Mouse (Mus musculus): ENCODE data around the gene Morf4l2.
"Not testable (repeated sequence)": the region's sequence is repeated elsewhere in the genome, so short reads cannot be mapped to it uniquely, and the experiment has no call there.

Gene Morf4l2

GRCm38 (mm10) chrX:136743459-136743858 is at the start of gene Morf4l2:
Gene Morf4l2 (minus strand): TSS chrX:136743690.
- DNase-seq (ENCODE audit: low spot score in 2 of 2), result no peak

DNA sequence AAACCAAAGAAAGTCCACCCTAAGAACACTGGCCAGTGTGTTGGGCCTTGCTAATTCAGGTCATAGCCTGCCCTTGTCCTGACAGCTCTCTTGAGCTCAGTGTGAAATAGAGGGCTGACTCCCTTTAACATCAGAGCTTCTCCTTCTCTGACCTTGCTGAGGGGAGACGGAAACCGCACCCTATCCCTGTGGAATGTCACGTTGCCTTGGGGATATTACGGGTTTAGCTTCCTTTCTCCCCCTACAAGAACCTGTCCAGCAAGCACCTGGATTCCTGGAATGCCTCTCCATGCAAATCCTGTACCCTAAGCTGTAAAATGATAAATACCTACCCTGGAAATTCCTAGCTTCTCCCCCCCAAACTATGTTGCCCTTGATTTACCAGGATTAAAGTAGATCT is 46.0 kb upstream of the Morf4l2 start:
- DNase-seq (ENCODE audit: low spot score in 2 of 2), result no peak

DNA sequence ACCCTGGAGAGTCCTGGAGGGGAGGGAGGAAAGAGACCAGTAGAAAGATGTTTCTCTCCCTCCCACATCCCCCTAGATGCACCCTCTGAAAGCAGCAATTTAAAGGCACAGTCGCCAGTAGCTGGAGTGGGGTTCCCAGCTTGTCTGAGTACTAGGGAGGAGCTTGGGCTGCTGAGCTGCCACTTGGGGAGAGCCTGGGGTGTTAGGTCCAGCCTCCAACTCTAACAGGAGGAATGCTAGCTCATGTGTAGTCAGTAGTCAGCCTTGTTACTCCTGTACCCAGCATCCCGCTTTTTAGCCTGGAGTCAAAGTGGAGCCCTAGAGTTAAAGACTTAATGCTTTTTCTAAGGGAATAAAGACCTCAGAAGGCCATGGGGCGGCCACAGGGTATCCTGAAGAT is 36.6 kb upstream of the Morf4l2 start, which contains the start of gene Glra4:
Gene Glra4 (minus strand): TSS at position 101 of the 400 bp plus-strand sequence.
- DNase-seq (ENCODE audit: low spot score in 2 of 2), result no peak

DNA sequence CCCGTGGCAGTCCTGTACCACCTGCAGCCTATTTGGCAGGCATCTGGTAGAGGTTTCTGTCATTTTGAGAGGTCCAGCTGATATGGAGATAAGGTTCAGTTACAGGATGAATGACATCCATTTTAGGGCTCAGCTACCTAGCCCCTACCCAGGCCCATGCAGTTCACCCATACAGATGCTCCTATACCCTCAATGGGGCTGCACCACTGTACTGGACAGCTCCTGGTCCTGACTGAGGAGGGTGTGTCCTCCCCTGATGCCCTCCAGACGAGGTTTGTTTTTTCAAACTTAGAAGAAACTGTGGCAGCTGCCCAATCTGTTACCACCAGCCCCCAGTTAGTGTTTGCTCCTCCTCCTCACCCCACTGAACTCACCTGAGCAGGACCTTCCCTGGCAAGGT is 35.8 kb upstream of the Morf4l2 start:
- DNase-seq (ENCODE audit: low spot score in 2 of 2), result no peak

- DNase-seq (ENCODE audit: low spot score in 2 of 2), result no peak
These were observed 34.6 kb upstream of the Morf4l2 start for GRCm38 (mm10) chrX:136778046-136778445.

- DNase-seq (ENCODE audit: low spot score in 2 of 2), result no peak
These were observed 29.5 kb upstream of the Morf4l2 start for GRCm38 (mm10) chrX:136773035-136773434.

DNA sequence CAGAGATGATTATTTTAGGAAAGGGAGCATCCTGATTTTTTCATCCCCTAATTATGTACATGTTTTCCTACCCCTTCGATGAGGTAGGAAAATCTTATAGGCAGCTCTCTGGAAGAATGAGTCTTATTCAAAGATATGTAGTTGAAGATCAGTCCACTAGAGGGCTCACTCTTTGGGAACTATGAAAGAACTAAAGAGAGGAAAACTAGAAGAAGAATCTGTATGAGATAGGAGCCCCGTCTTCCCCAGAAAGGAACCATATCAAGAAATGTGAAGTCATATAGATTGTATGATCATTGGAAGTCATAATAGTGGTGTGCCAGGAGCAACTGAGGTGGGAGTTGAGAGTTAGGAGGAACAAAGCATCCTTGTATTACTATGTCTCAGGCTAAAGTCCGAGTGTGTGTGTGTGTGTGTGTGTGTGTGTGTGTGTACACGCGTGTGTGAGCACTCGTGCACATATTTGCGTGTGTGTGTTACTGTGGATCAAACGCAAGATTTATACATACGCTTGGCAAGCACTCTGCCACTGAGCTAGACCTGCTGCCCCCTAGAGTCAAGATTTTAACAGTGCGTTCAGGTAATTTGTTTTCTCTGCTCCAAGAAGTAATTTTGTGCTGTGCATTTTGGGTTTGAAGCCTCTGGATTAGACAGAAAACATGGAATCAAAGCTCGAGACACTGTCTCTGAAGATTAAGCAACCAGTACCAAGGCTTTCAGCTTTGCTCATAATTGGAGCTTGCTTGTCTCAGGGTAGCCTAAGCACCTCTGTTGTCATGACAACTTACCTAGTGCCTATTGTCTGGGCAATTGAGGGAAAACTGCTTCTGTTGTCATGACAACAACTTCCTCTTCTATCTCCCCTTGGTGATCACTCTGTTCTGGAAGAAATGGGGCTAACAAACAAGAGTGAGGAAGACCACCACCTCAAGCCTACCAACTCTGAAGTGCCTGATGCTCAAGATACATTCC is 17.9 kb upstream of the Morf4l2 start:
- peak in 1 of 2 experiments; percentile 8 for DNase-seq (ENCODE audit: low spot score in 2 of 2)

DNA sequence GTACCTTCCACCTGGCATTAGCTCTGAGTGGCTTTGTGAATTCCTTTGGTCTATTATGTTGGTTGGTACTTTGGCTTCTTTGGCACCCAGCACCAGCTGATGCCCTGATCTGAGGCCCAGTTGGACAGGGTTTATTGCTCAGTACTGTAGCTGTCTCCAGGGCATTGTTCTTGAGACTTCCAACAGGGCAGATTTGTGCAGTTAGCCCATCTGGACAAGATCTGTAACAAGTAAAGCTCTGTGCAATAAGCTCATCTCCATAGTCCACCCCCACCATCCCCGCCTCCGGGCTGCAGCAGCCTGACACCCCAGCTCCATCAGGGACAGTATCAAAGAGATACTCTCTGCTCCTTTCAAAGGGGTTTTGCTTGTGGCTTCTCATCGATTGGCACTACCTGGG is 12.0 kb upstream of the Morf4l2 start:
- peak in 1 of 2 experiments; percentile 9 for DNase-seq (ENCODE audit: low spot score in 2 of 2)

DNA sequence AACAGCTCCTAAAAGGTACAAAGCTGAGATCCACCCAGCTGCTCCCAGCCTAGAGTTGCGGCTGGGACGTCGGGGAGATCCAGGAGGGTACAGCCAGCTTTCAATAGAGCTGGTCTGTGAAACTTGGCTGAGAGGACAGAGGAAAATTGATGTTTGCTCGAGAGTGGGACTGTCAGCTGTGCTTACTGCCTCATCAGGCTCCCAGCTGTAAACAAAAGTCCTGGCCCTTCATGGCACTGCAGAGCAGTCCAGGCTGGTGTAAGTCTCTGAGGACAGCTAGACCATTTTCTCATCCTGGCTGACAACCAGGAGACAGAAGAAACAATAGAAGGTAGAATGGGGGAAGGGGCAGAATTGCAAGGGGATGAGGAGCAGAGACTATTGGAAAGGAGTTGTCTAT is 5.8 kb upstream of the Morf4l2 start:
- no peak for DNase-seq (ENCODE audit: low spot score in 2 of 2)

DNA sequence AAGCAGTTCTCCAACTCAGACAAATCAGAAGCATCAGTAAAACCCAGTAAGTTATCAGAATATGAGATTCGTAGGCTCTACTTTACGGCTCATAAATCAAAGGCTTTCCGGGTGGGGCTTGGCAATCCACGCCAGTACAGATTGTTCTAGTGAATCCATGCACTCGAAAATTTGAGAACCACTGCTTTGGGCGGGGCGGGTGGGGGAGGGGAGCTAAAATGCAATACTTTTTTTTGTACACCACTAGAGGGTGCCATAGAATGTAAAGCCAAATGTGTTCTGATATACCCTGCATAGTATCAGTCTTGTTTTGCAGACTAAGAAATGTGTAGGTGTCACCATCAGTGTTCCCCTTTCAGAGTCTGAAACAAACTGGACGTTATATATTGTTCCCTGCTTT is 1.2 kb upstream of the Morf4l2 start:
- DNase-seq (ENCODE audit: low spot score in 2 of 2), result no peak

DNA sequence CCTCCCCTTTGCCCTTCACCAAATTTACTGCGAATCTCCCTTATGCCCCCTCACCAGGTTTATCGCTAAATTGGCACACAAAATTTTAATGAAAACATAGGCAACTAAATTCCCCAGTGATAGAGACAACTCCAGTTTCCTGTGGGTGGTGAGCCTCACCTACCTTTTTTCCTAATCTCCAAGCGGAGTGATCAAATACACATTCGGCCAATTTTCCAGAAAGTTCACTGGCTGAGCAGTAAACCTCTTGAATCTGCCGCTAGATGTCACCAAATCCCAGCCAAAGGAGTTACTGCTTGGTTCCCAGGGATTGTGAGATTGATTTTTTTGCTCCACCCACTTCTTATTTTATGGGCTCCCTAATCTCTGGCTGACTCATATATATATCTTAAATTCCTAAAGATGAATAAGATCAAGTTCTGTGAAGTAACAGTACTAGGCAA is 808 bp downstream of the Morf4l2 start:
- DNase-seq (ENCODE audit: low spot score in 2 of 2), result peak; percentile 46 to 62

GRCm38 (mm10) chrX:136742241-136742640 is 1.2 kb downstream of the Morf4l2 start:
- no peak for DNase-seq (ENCODE audit: low spot score in 2 of 2)

DNA sequence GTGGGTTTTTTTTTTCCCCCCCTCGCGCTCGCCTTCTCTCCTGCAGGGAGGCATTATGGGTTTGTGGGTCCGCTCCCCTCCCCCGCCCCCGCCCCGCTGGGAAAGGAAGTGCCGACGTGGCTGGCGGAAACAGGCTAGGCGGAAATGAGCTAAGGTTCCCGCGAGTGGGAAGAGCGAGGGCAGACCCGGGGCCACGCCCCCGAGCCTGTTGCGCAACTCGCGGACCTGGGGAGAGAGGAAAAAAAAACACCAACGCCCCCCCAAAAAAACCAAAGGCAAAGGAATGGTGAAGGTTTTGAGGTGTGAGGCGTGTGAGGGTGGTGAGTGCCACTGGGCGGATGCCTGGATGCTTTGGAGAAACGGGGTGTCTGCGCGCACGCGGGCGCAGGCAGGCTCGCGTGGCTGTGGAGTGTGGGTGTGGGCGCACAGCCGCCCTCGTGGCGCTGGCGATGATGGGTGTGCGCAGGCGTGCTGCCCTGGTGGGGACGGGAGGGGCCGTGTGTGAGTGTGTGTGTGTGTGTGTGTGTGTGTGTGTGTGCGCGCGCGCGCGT is 1.8 kb downstream of the Morf4l2 start:
- DNase-seq (ENCODE audit: low spot score in 2 of 2), result peak; percentile 68 to 72

DNA sequence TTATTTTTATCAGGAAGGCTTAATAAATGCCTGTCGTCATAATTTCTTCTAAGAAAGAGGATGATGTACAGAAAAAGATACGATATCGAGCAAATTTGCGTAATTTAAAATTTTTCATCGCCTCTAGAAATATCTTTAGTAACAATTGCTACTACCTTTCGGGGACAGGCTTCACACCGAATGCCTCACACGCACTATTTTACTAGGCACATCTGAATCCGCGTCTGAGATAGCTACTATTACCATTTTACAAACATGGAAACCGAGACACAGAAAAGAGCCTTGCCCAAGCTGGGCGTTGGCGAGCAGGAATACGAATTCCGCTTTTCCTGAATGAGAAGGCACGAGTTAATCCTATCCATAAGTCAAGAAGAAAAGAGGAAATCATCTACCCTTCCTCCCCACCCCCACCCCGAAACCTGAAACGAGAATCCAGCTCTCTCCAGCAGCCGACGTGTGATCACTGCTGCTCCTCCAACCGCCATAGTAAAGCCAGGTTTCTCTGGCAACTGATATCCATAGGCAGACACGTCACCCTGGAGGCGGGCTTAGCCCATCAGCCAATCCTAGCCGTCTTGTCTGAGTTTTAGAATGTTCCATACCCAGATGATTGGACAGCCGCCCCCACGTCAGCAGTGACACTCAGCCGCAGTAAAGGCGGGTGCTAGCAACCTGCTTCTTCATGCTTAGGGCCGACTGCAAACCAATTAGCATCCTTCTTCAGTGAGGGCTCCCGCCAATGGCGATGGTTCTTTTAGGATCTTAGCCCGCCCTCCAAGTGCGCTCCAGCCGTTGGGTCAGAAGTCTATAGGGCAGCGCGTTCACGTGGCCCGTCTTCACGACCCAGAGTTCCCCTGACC is 2.5 kb downstream of the Morf4l2 start:
- DNase-seq (ENCODE audit: low spot score in 2 of 2), result peak; percentile 89 to 94

DNA sequence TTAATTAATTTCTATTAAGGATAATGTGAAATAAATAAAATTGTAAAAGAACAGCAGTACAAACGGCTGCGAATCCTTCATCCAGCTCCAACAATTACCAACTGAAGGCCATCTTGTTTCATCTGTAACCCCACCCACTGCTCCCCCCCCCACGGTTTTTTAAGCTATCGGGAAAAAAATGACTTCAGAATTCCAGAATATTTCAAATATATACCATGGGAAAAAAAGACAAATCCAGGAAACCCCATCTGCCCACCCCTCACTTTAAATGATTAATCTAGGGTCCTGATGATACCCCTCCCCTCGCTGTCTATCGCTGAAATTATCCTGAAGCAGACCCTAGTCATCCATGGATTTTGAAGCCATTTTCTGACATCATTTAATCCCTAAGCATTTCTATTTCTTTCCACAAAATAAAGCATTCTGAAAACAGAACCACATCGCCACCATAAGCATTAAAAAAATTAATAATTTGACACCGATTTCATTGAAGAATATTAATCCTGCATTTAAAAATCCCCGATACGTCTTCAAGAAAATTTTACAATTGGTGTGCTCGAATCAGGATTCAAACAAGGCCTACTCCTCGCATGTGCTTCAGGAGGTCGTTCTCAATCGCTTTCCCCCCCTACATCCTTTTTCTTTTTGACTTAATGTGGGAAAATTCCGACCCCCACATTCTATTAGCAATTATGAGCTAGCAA is 3.3 kb downstream of the Morf4l2 start:
- DNase-seq (ENCODE audit: low spot score in 2 of 2), result no peak

DNA sequence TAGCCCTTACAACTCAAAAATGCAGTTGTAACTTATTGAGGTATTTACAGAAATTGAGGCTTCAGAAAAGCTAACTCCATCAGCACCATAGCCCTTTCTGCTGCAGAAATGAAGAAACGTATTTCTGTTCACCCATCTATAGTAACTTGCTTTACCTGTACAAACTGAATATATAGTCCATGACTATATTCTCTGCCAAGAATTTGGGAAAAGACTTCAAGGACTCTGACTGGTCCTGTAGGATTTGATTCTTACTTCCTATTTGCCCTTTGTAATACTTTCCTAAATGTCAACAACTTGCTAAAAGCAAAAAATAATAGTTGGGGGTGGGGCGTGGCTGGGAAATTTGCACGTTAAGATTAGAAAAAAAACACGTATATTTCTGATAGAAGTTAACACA is 11.5 kb downstream of the Morf4l2 start:
- DNase-seq (ENCODE audit: low spot score in 2 of 2), result no peak

DNA sequence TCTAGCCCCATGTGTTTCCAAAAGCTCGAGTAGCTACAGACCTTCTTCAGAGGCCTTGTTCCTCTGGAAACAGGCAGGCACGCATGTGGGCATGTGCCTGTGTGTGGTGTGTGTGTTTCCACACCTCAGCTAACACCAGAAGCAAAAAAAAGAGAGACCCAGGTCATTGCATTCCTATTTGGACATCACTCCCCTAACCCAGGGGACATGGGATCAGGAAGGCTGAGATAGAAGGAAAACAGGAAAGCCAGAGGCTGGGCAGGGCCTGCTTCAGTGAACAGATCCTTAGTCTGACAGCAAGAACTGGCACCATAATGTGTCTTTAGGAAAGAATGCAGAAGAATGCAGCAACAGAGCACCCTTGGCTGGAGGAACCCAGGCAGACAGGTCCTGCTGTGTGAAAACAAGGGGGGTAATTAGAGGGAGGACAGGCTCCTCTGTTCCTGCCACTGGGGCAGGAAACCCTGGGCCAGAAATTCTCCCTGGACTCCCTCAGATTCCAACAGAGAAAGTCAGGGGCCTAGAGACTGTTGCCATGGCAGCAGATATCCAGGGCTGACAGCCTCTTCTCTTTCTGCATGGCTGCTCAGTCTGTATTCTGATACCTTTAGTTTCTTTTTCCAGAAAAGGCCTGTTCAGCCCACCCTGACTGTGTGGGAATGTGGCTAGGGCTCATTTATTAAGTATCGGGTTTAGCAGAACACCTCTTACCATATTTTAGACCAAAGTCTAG is 28.6 kb downstream of the Morf4l2 start:
- not testable (repeated sequence) for DNase-seq (ENCODE audit: low spot score in 2 of 2)

DNA sequence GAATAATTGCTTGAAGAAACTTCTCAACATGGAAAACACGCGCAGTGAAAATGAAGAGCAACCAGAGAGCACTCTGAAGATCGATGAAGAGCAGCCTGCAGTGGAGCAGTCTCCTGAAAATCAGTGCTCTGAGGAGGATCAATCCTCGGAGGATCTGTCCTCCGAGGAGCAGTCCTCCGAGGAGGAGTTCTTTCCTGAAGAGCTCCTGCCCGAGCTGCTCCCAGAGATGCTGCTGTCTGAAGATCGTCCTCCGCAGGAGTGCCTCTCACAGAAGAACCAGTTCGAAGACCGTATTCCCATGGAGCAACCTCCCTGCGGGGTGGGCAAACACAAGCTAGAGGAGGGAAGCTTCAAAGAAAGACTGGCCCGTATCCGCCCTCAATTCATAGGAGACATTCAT is 34.7 kb downstream of the Morf4l2 start:
- DNase-seq (ENCODE audit: low spot score in 2 of 2), result no peak

GRCm38 (mm10) chrX:136708168-136708681 is 35.3 kb downstream of the Morf4l2 start:
- DNase-seq (ENCODE audit: low spot score in 2 of 2), result peak; percentile 19 to 41

- DNase-seq (ENCODE audit: low spot score in 2 of 2), result peak; percentile 59 to 71
These were observed 35.9 kb downstream of the Morf4l2 start, which contains the start of gene Tceal1 for GRCm38 (mm10) chrX:136707446-136708167. Gene Tceal1 (plus strand): TSS chrX:136707982.
